Mouse (Mus musculus): ENCODE data around the gene Bpifb9a. TPM values are rescaled to one million over a fixed set of nuclear protein-coding genes. Genes with fewer than 3 reads are reported as not detected.
"Not testable (repeated sequence)": the region's sequence is repeated elsewhere in the genome, so short reads cannot be mapped to it uniquely, and the experiment has no call there.

The Bpifb9a gene
- total RNA-seq (2015; ENCODE audit: low replicate concordance) (not detected in 2 replicates), total RNA-seq (2017; ENCODE audit: low replicate concordance) (not detected in 2 replicates)

DNA sequence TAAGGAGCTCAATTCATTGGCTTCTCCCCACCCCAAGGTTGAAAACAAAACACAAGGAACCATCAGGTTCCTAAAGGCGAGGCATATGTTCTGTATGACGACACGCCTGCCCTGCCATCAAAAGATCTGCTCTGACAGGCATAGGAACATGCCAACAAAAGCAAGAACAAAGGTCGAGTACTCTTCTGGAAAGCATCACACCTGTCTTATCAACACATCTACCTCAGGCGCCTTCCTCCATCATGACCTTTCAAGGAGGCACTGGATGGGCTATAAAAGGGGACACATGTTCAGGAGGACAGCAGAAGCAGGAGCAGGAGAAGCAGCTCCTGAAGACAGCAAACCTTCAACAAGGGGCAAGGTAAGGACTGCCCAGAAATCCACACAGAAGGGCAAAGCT is at the start of gene Bpifb9a:
Gene Bpifb9a (plus strand): TSS at position 301 of the 400 bp plus-strand sequence.
- ATAC-seq (replicated peaks; ENCODE audit: low FRiP score, poor library complexity, severe bottlenecking), result not testable (repeated sequence)

DNA sequence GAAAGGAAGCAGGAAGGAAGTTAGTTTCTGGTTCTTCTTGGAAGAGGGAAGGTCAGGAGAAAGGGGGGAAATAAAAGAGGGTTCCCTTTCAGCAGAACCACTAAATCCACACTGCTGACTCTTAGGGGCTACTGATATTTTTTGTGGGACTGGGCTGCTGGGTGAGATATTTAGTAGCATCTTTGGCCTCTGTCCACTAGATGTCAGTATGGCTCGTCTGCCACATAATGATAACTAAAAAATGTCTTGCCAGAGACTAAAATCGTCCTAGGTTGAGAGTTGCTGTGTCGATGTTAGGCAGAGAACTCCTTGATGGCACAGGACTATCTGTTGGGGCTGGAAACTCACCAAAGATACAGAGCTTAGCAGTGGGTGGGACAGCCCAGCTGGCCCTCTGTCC is 48.5 kb upstream of the Bpifb9a start:
- no peak for ATAC-seq (replicated peaks; ENCODE audit: low FRiP score, poor library complexity, severe bottlenecking)

DNA sequence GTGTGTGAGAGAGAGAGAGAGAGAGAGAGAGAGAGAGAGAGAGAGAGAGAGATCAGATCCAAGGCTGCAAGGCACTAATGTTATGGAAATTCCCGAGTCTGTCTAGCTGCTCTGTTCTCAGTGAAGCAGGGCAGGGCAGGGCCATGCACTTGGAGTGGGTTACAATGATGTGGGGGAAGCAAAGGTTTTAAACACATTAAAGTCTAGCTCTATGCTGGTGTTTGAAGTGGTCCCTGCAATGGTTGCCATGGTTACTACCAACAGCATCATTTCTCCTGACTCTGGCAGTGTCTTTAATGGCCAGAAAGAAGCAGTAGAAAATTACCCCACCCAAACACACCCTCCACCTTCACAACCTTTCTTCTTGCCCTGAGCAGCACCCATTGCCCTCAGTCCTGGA is 46.5 kb upstream of the Bpifb9a start:
- ATAC-seq (replicated peaks; ENCODE audit: low FRiP score, poor library complexity, severe bottlenecking), result no peak

DNA sequence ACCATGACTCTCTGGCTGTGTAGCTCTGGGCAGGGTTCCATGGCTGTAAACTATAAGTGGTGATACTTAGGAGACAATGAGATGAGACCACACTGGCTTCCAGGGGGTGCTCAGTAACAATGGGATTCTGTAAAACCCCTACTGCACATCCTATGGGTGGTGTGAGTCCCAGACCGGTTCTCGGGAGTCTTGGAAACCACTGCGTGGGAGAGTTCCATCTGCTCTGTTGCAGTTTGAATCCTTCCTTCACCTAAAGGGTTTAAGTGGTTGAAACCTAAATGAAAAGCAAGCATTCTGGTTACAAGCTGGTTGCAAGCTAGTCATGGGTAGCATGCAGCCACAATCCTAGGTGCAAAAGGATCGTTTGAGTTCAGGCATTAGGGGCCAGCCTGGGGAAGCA is 45.8 kb upstream of the Bpifb9a start:
- no peak for ATAC-seq (replicated peaks; ENCODE audit: low FRiP score, poor library complexity, severe bottlenecking)

DNA sequence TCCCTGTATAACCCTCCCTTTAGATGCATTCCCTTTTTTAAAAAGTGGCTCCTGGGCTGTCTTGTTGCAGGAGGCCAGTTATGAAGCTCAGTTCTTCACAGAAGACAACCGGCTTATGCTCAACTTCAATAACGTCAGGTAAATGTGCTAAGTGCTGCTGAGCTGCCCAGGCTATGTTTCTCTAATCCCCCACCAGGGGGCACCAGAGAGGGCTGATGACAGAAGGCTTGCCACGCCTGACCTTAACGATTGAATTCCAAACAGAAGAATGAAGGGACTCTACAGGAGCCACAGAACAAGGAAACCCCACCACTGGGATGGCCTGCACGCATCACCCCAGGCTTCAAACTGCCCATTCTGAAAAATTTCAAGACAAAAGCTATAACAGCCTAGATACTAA is 42.5 kb upstream of the Bpifb9a start:
- ATAC-seq (replicated peaks; ENCODE audit: low FRiP score, poor library complexity, severe bottlenecking), result 0 out of 2 replicates have a peak, but pooled peaks have one; percentile 60

DNA sequence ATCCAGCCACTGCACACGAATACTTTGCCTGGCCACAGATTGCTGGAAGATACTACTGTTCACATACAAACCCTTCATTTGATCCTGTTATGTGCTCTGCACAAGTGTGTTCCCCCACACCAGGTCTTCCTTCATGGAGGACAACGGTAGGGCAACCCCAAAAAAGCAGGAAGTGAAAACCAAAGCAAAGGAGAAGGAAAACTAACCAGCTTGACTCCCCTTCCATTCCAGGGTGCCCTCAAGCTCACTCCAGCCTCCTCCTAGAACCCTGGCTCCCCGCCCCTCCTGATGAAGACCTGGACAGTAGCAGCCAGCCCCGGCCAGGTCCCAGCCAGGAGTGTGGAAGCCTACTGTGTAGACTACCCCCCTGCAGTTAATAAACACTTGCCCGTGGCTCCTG is 37.7 kb upstream of the Bpifb9a start:
- no peak for ATAC-seq (replicated peaks; ENCODE audit: low FRiP score, poor library complexity, severe bottlenecking)

DNA sequence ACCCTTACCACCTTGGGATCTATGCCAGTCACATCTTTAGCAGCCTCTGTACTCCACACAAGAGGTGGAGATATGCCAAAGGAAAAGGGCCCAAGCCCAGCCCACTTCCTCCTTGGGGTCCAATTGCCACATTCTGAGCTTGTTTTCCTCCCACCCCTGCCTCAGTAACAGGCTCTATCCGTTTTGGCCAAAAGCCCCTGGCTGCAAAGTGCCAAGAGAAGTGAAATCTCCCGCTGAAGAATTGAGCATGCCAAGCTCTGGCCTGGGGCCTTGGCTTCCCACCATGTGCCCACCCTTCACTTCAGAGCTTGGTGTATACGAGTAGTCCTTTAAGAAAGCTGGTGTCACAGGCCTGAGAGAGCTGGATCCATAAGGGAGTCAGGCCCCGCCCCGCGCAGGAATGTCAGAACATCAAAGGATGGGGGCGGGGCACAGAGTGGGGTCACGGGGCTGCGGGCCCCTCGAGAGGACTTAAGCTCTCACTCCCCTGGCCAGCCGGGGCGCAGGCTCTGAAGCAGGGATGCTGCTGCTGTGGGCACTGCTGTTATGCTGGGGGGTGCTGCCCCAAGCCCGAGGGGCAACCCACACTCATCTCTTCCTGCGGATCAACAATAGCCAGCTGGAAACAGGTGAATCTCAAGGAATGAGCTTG is 34.3 kb upstream of the Bpifb9a start, which contains the start of gene Bpifb5:
Gene Bpifb5 (plus strand): TSS at position 478 of the 652 bp plus-strand sequence.
- no peak for ATAC-seq (replicated peaks; ENCODE audit: low FRiP score, poor library complexity, severe bottlenecking)

DNA sequence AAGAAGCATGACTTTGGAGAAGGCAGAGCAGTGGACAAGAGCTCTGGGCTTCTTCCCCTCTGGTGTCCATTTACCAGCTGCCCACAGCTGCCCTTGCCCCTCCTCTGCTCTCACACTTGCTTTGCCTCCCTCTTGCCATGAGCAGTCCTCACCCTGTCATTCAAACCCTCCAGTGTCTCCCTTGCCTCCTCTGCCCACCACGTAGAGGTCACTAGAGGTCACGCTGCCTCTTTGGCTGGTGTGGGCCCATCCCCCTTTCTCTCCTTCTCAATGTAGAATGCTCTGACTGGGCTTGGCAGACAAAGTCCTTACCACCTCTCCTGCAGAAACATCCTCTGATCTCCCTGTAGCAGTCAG is 33.8 kb upstream of the Bpifb9a start:
- ATAC-seq (replicated peaks; ENCODE audit: low FRiP score, poor library complexity, severe bottlenecking), result no peak

DNA sequence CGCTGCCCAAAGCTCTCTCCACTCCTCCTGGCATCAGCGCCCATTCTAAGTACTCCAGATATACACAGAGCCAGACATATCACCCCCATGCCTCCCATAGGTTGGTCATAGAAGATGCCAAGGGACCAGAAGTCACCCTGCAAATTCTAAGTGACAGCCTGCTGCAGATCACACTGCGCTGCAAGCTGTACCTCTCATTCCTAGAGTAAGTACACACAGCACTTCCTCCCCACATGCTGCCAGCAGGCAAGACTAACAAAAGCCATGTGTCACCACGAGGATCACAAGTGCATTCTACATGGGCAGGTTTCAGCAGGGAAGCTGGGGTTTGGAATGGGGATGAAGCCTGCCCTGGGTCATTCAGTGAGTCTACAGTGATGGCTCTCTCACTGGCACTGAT is 30.7 kb upstream of the Bpifb9a start:
- no peak for ATAC-seq (replicated peaks; ENCODE audit: low FRiP score, poor library complexity, severe bottlenecking)

DNA sequence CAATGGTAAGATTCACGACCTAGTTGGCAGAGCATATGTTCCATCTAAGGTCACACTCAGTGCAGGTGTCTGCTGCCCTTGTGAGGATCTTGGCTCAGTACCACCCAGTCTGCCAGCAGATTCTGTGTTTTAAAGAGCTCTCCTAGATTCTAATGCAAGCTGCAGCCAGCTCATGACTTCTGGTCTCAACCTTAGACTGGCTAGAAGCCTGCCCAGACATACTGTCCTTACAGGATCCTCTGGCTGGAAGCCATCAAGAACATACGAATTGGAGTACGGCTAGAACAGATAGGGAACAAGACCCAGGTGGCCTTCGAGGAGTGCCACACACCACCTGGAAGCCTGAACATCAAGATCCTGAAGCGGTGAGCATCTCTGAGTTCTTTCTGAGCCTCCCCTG is 29.8 kb upstream of the Bpifb9a start:
- ATAC-seq (replicated peaks; ENCODE audit: low FRiP score, poor library complexity, severe bottlenecking), result no peak

DNA sequence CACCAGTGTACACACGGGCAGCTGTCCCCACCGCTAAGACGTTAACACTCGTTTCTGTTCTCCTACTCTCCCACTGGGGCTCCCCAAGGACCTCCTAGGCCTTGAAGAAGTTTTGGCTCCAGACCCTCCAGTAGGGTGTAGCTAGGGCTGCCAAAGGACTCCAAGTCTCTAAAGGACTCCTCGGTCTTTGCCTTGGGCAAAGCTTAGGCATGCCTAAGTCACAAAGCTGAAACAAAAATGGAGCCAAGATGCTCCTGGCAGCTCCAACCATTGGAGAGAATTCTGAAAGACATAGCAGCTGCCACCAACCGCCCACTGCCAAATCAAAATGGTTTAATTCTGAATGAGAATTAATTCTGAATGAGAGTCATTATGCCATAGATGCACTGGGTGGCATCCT is 24.2 kb upstream of the Bpifb9a start:
- no peak for ATAC-seq (replicated peaks; ENCODE audit: low FRiP score, poor library complexity, severe bottlenecking)

DNA sequence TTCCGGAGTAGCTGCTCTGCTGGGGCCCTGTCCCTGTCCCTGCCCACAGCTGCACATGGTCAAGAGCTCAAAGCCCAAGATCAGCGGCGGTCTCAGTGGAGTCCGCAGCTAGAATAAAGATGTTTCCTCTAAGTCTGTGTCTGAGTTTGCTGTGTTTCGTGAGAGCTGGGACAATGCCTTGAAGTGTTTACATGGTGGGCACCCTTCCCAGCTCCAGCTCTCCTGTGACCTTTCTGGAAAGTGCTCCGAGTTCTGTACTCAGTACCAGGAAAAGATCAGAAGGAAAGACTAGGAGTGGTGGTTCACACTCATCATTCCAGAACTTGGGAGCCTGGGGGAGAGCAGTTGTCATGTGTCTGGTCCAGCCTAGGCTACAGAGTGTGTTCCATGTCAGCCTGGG is 16.9 kb upstream of the Bpifb9a start:
- no peak for ATAC-seq (replicated peaks; ENCODE audit: low FRiP score, poor library complexity, severe bottlenecking)

DNA sequence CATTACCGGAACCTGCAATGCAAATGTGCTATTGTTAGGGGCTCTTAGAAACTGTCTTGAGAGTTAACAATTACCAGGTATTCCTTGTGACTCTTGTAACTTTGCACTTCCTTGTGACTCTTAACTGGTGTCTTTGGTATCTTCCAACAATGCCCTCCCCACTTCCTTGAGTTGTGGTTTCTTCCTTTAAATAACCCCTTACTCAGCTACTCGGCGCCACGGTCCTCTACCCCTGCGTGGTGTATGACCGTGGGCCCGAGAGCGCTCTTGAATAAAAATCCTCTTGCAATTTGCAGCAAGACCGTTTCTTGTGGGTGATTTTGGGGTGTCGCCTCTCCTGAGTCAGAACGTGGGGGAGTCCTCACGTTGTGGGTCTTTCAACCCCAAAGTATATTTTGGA is 14.9 kb upstream of the Bpifb9a start:
- ATAC-seq (replicated peaks; ENCODE audit: low FRiP score, poor library complexity, severe bottlenecking), result not testable (repeated sequence)

DNA sequence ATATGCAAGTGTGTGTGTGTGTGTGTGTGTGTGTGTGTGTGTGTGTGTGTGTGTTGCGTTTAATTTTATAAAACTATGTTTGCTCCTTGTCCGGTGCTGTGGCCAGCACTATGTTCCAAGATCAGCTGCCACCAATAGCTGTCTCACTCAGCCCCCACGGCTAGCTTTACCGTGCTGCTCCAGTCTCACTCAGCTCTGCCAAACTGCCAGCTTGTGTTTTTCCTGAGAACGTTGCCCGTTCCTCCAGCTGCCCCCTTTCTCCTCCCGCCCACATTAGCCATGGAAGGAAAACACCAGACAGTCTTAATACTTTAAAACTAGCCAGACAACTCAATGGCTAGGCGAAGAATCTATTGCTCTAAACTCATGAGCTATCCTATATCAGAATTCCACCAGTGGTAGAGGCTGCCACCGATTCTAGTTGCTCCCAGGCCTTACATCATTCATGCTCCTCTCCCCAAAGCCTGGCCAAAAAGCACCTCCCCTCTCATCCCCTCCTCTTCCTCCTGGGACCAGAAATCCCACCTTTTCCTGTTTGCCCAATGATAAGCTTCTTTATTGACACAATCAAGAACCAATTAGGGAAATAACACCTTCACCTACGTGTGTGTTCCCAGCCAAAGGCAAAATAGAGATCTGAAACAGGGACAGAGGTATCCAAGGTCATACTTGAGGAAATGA is 14.2 kb upstream of the Bpifb9a start:
- no peak for ATAC-seq (replicated peaks; ENCODE audit: low FRiP score, poor library complexity, severe bottlenecking)

DNA sequence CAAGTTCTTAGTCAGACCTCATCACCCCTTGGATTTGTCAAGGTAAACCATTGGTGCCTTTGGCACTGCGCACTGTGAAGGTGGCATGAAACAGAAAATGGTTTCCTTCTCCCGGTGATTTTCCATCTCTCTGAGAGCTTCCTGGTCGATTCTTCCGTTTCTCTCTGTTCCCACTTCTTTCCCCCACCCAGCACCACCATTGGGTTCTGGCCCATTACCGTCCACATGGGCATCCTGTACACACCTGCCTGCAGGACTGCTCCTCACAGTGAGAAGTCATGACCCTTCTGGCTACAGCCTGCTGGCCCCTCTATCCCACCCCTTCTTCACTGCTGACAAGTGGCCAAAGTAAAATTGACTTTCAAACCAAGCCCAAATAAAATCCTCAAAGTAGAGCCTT is 12.3 kb upstream of the Bpifb9a start:
- no peak for ATAC-seq (replicated peaks; ENCODE audit: low FRiP score, poor library complexity, severe bottlenecking)

DNA sequence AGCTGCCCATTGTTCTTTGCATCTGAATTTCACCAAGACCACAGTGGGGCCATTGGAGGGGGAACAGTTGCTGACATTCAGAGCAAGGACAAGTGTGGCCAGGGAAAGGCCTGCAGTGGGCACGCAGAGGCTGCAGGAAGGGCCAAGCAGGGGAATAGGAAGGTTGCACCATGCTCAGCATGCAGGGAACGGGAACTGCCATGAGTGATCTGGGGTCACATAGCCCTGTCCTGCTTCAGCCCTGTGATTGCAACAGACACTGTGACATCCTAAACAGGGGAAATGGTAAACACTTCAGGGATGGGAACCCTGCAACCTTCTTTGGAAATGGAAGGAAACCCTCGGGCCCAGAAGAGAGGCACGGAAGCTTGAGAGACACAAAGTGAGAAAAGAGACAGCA is 2.4 kb upstream of the Bpifb9a start:
- ATAC-seq (replicated peaks; ENCODE audit: low FRiP score, poor library complexity, severe bottlenecking), result not testable (repeated sequence)

DNA sequence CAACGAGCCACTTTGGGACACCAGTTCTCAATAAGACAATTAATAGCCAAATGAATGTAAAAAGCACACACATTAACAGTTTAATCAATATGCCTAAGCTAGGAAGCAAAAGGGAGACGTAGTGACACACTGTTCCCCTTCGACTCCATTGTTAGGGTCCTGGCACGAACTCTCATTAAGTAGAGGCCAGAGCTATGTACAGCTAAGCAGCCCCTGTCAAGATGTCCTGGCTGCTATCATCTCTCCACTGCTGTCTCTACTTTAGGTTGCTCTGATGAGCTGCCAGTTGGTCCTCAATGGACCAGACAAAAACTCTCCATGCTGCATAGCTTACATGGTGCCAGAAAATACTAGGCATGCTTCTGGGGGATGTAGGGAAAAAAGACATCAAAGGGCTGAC is 1.9 kb upstream of the Bpifb9a start:
- ATAC-seq (replicated peaks; ENCODE audit: low FRiP score, poor library complexity, severe bottlenecking), result no peak

DNA sequence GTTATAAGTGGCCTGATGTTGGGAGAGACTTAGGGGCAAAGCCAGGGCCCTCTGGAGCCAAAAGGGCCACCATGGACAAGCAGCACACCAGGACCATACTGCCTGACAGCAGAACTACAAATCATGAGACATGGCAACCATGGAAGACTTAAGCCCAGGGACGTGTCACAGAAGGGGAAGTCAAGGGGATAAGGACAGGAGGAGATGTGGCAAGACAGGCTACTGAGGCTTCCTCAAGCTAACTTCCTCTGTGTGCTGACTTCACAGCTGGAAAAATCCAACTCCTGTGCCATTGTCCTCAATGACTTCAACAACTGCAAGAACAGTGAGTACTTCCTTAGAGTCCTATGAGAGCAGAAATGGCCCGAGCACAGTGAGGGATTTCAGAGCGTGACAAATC is 6.7 kb downstream of the Bpifb9a start:
- ATAC-seq (replicated peaks; ENCODE audit: low FRiP score, poor library complexity, severe bottlenecking), result not testable (repeated sequence)

DNA sequence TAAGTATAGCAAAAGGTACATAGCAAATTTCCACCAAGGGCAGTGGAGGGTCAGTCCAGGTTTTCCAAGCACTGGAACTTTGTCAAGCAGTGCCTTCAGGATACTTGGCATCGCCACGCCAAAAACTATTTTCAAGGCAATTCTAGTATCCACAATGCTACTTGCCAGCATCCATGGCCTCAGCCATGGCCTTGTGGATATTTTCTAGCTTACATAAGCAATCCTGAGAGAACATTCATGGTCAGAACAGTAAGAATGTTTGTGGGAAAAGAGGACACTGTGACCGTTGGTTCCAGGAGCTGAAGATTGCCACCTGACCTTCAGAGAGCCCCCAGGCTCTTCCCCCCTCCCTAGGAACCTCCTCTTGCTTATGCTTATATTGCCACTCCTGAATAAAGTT is 34.2 kb downstream of the Bpifb9a start:
- not testable (repeated sequence) for ATAC-seq (replicated peaks; ENCODE audit: low FRiP score, poor library complexity, severe bottlenecking)

DNA sequence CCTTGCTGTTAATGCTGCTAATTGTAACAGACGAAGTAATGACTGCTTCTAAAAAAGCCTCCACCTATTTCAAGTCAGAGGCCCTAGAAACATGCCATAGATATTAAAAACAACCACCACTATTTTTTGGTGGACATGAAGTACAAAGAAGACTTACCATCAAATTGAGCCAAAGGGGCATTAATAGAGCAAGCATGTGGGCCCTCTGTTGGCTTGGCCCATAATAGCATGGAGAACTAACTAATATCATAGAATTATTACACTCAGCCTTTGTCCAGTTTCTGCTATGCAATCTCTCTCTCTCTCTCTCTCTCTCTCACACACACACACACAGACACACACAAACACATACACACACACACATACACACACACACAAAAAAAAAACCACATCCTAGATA is 35.2 kb downstream of the Bpifb9a start:
- no peak for ATAC-seq (replicated peaks; ENCODE audit: low FRiP score, poor library complexity, severe bottlenecking)

DNA sequence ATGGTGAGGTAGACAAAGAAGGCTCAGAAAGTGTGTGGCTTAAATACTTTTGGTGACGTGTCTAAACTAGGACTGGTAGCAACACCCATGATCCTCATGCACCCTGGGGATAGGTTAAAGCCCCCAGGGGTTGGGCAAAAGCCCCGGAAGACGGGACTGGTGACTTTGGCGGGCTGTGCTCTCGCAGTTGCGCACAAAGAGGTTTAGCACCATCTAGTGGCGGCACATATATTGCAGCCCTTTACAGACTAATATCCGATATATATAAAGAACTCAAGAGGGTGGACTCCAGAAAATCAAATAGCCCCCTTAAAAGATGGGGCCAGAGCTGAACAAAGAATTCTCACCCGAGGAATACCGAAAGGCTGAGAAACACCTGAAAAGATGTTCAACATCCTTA is 37.1 kb downstream of the Bpifb9a start:
- not testable (repeated sequence) for ATAC-seq (replicated peaks; ENCODE audit: low FRiP score, poor library complexity, severe bottlenecking)

DNA sequence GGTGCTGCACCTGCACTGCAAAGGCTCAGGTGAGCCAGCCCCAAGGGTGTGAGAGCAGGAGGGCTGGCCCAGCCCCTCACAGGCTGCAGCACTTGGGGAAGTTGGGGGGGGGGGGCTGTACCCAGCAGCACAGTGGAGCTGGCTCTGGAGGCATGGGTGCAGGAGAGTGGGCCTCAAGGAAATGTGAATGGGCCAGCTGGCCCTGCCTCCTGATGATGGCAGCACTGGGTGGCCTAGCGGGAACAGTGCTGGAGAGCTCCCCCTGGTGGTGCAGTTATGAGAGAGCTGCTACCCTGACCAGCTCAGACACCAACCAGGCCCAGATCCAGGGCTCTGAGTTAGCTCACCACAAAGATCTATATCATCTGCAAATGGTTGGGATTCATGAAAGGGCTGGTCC is 42.8 kb downstream of the Bpifb9a start:
- peak; percentile 94 for ATAC-seq (replicated peaks; ENCODE audit: low FRiP score, poor library complexity, severe bottlenecking)
